Mouse (Mus musculus) layer of hippocampus, adult 8-10 months (tissue): ENCODE data around the gene Efemp1. TPM values are rescaled to one million over a fixed set of nuclear protein-coding genes. Genes with fewer than 3 reads are reported as not detected.

ENCODE experiments used
- DNase-seq, 2 experiments: peaks; one replicate each; pipeline ENCODE4 v3.0.0; 2022; ENCODE audit warnings: low spot score in 2 of 2
- total RNA-seq, 4 experiments: library from RNA; stranded (reverse); gene quantifications; 2 replicates each; pipeline ENCODE4 v1.2.4; 2022

The Efemp1 gene
- total RNA-seq, 4 experiments from 2014 or later = 12.8 to 21.1 (median 14.3) TPM

DNA sequence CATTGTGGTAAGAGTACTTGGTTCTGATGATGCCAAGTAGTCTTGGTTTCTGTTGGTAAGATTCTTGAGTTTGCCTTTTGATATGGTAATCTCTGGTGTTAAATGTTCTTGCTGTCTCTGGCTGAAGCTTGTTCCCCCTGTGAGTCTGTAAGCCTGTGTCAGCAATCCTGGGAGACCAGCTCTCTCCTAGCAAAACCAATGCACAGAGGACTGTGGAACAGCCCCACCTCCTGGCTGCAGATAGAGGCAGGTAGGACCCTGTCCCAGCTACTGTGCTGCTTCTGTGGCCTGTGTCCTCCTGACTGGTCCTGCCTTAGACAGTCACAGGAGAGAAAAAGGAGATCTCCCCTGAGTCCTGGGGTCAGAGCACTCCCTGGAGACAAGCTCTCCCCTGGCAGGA, 81.4 kb downstream of the Efemp1 start:
- DNase-seq = no peak

DNA sequence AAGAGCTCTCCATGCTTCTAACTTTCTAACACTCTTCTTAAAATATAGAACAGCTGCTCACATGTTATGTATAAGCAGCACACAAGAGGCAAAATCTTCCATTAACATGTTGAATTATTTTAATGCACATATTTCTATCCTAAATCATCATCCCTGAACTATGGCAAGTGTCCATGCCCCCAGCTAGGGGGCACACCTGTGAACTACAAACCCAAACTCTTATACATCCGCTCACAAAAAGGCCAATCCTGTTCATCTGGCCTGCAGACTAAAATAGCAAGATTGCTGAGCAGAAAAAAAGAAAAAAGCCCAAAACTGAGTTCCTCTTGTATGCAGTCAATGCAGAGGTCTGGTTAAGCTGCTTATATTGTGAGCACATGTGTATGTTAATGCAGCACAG, 86.6 kb downstream of the Efemp1 start:
- no peak for DNase-seq

DNA sequence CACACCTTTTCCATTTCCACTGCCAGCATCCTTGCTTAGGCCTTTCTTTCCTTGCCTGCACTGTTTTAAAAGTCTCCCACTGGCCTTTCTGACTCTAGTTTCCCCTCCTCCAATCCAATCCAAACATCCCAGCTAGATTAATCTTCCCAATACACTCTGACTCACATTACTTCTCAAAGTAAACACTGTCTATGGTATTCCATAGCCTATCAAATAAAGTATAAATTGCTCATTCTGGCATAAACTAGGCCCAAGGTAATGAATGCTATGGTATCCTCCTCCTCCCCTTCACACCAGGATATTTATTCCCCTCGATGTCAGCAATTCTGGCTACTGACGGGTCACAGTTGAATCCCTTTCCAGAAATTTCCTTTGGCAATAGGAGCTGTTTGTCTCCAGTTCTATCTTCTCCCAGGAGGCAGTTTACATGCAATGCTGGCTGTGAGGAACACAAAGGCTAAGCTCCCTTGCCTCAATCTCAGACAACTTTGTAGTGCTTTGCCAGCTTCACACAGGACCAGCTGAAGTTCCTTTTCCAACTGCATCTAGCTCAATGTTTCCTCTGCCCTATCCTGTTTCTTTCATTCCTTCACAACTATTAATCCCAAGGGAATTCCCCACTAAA, 98.7 kb downstream of the Efemp1 start:
- DNase-seq = no peak

DNA sequence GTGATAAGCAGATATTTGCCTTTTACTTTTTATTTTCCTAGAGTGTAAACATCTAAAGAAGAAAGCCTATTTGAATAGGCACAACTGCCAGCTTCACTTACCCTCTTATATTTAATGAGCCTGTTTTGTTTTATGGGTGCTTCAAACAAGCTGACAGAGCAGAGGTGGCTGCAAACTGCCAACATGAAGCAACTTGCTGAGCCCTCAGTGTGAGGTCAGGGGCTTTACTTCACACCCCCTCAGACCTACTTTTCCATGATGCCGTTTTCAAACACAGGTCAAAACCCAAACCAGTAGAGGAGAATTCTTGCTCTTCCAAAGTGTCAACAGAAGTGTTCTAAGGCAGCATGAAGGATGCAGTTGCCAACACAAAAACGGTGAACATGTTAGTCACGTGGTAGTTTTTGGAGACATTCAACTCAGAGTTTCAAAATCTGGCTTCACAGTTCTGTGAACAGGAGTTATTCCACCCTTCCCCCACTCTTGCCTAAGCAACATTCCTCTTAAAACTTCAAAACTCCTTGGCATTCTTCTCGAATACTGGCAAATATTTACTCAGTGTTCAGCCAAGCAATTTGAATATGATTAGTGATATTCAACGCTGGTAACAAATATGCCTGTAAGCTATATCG, 101.8 kb downstream of the Efemp1 start:
- no peak for DNase-seq

DNA sequence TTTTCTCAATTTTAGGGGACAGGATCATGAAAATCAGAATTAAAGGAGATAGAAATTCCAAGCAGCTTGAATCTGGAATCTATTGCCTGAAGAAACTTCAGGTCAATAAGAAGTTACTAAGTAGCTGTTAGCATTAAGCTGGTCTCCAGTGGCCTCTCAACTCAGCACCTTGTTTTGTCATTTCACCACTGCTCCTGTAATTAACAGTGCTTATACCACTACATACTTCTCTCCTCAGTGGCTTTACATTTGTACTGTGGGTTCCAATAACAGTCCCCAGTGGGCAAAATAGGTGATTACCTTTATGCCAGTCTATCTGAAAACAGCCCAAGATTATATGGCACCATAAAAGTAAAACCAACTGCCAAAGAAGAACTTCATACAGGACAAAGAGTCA, 102.3 kb downstream of the Efemp1 start:
- no peak for DNase-seq

DNA sequence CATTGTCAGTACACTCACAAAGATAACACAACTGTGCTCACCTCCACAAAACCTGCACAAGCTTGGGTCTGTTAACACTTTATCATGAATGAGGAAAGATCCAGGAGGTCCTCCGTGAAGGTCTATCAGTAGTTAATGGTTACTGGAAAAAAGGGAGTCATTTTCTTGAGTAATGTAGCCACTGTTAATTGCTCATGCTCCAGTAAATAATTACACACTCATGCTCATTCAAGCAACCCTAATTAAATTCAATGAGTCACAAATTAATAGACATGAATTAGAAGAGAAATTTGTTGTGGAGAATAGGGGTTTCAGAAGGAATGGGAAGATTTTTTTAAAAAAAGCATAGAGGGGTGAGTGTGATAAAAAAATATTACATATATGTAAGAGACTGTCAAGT, 108.4 kb downstream of the Efemp1 start:
- no peak for DNase-seq
